Mouse (Mus musculus) right cerebral cortex, postnatal 36 days (tissue): ENCODE measurements at regions not wholly inside any gene's neighbourhood (a gene's known extent, or its start where the extent isn't known, plus 50 kb on each side); places are given as distances from the start of the nearest gene placed in this dataset.

ENCODE experiments used
- DNase-seq, 2 experiments: peaks; one replicate each; pipeline ENCODE4 v3.0.0; 2022; ENCODE audit warnings: low spot score in 2 of 2, mixed read lengths in 1 of 2

- no peak for DNase-seq
Observed at GRCm38 (mm10) chr9:47346527-47347111, 183.4 kb upstream of the Cadm1 start.

- DNase-seq: no peak
Observed at GRCm38 (mm10) chr9:47350301-47350700, 179.7 kb upstream of the Cadm1 start.

GRCm38 (mm10) chr9:47351036-47351435, 178.9 kb upstream of the Cadm1 start:
- DNase-seq: no peak

GRCm38 (mm10) chr9:47353017-47353416, 177.0 kb upstream of the Cadm1 start:
- DNase-seq: no peak

DNA sequence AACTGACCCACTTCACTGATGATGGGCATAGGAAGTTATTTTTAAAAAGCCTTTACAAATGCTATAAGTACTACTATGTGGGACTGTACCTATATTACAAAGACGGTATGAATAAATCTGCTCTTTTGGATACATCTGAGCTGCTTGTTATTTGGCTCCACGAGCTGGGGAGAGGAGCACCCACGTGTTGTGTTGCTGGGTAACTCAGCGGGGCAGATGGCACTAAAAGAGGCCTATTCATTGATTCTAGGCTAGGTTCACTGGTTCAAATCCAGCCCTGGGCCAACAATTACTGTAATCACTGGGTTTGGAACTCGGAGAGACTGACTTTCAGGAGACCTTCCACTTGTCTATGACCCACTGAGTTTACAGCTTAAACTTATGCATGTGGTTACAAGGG, 176.0 kb upstream of the Cadm1 start:
- DNase-seq: no peak

GRCm38 (mm10) chr9:47354423-47354822, 175.6 kb upstream of the Cadm1 start:
- DNase-seq: no peak

DNA sequence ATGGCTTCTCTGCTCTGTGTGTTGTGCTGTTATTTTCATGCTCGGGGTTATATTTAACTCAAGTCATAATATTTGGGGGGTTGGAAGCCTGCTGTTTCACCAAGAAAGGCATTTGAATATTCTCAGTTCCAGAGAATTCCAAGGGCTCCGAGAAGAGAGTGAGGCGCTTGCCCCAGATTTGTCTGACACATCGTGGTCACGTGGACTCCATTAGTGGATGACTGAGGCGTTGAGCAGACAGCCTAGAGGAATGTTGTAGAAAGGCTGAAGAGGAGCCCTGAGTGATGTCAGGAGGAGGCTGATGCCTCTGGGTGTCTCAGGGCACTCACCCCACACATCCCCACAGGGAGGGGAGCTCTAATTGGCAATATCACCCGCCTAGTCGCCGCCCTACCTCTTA, 175.1 kb upstream of the Cadm1 start:
- DNase-seq: peak; percentile 36 to 64

- DNase-seq: peak; percentile 18 to 22
Observed at GRCm38 (mm10) chr9:47357756-47358399, 172.1 kb upstream of the Cadm1 start.

DNA sequence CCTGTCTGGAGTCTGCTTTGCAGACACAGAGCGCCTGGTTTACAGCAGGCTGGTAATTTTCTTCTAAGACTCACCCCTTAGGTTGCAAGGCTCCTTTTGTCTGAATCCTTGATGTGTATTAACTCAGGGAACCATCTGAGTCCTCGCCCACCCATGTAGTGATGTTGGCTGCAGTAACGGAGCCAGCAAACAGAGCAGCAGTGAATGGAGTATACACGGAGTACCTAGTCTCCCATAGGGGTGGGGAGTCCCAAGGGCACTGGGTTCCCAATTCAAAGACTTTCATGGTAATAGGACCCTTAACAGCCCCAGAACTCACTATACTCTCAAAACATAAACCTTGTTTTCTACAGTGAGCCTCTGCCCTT, 171.6 kb upstream of the Cadm1 start:
- DNase-seq: no peak

GRCm38 (mm10) chr9:47363086-47363485, 166.9 kb upstream of the Cadm1 start:
- DNase-seq: no peak

DNA sequence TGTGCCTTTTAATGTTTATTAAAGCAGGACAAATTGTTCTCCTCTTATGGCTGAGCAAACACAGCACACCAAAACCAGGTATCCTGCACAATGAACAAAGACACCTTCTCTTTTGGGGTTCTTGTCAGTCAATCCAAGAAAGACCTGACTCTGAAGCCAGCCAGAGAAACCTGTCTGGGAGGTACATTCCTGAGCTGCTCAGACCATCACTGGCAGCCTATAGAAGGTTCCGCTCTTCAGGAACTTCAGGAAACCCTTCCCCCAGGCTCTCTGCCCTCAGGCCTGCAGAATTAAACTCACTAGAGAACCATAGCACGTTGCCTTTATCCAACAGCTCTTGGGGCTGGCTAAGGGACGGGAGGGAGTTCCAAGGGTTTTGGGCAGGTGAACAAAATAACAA, 165.2 kb upstream of the Cadm1 start:
- no peak for DNase-seq

DNA sequence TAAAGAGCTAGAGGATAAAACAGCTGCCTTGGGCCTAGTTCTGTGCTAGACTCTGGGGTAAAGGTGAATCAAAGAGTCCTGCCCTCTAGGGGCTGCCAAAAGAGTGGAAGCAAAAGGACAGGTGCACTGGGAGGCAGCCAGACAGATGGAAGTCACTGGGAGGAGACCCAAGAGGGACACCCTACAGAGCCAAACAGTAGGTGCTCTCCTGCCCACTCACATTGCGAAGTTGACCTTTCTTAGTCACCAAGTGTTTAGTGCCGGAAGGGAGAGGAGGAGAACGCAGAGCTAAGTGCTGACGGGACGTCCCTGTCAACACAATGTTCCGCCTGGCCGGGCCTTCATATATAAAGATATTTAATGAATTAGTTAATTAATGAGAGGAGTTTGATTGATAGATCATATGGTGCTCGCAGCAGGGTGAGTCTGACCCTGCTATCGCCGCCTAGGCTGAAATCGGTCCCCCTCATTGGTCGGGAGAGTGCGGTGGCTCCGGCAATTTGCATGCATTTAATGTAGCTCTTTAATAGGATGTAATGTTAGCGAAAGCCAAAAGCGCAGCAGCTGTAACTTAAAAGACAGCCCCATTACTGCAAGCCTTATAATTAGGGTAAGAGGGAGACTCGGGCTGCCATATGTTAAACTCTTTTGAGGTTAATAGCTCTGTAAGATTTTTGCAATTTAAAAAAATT, 162.6 kb upstream of the Cadm1 start:
- DNase-seq: no peak

- no peak for DNase-seq
Observed at GRCm38 (mm10) chr9:47368015-47368901, 161.7 kb upstream of the Cadm1 start.

DNA sequence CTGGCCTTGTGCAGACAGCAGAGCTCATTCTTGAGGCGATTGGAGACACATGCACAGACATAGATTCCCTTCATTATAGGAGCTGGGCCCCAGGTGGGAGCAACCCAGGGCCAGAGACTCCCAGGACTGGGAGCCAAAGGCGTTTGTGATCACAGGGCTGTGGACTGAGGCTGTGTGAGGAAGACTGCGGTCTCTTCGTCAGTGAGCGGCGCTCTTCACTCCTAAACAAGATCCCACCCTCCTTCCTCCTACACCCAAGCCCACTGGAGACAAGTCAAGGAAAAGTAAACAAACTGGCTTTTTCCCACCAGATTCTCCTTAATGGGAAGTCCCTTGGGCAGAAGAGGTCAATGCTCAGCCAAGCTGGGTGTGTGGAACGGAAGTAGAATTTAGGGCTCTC, 157.7 kb upstream of the Cadm1 start:
- no peak for DNase-seq

GRCm38 (mm10) chr9:47374086-47374485, 155.9 kb upstream of the Cadm1 start:
- no peak for DNase-seq

DNA sequence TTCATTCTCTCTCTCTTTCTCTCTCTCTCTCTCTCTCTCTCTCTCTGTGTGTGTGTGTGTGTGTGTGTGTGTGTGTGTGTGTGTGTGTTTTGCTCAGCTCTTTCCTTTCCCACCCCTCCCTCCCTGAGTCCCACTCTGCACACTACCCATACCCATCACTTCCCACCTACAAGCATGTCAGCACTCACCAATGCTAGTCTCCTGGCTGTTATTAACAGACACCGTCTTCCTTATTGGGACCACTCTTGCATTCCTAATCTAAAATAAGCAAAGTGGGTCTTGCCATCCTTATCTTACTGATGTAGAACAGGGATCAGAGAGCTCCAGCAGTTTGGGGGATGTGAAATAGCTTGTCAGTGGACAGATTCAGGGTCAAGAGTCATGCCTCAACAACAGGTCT, 153.3 kb upstream of the Cadm1 start:
- no peak for DNase-seq

DNA sequence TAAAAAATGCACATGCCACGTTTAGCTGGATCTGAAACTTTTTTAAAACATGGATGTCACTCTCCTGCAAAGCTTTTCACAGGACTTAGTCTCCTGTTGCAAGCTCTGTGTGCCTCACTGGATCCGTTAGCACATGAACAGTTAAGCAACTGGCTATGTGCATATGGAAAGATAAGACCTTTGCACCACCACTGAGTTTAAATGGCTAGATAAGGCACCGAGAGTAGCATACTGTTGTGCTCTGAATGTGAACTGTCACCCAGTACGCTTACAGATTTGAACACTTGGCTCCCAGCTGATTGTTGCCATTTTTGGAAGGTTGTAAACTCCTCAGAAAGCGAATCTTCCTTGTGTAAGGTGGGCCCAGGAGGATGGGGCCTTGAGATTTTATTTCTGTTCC, 151.4 kb upstream of the Cadm1 start:
- no peak for DNase-seq

DNA sequence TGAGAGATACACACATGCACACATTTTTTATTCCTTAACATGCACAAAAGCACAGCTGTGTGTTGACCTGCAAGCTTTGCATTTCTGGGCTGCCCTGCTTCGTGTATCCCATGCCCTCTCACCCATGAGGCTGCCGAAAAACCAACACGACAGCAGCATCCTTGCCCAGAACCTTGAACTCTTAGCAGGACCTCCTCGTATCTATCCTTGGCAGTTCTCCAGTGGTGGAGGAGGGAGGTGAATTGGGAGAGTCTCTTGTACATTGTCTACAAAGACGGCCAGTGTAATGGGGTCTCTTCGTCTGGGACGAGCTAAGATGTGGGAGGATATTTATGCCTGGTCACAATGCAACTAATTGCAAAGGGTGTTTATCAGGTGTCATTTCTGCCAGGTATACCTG, 149.6 kb upstream of the Cadm1 start:
- no peak for DNase-seq

- DNase-seq: no peak
Observed at GRCm38 (mm10) chr9:47384185-47384854, 145.7 kb upstream of the Cadm1 start.

DNA sequence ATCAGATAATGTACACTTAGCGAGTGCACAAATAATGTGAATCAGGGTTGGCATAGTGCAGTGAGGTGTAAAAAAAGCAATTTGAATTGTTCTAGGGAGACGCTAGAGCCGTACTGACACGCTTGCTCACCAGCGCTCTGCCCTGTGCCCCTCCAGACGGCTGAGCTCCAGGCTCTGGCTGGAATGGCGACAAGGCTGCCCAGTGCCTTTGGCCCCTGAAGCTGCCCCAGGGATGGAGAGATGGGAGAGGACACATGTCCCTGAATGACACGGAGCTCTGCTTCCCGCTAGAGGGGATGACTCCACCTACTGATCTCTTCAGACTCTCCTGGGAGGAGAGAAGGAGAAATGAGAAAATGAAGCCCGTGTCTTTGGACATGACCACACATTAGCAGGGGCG, 143.3 kb upstream of the Cadm1 start:
- no peak for DNase-seq

- DNase-seq: peak; percentile 25 to 35
Observed at GRCm38 (mm10) chr9:47387221-47387620, 142.8 kb upstream of the Cadm1 start.
